Mouse (Mus musculus) urinary bladder, adult 18-20 months (tissue): ENCODE data around the gene Vps4a.

ENCODE experiments used
- DNase-seq, 2 experiments: peaks; one replicate each; pipeline ENCODE4 v3.0.0; 2022; ENCODE audit warnings: low spot score in 2 of 2, mixed read lengths in 2 of 2

Gene Vps4a

GRCm38 (mm10) chr8:107048061-107048941 is 17.3 kb downstream of the Vps4a start, which contains the start of gene Pdf:
TSS of gene Pdf (minus strand) at chr8:107048614.
- peak; percentile 72 to 77 for DNase-seq

GRCm38 (mm10) chr8:107049480-107049879 is 18.5 kb downstream of the Vps4a start:
- no peak for DNase-seq

GRCm38 (mm10) chr8:107052046-107052445 is 21.0 kb downstream of the Vps4a start:
- no peak for DNase-seq

- peak; percentile 86 to 97 for DNase-seq
These were observed 25.3 kb downstream of the Vps4a start, which contains the start of the genes Cog8 and Nip7 for GRCm38 (mm10) chr8:107056076-107056972. TSS of gene Cog8 (minus strand) at chr8:107056689. TSS of gene Nip7 (plus strand) at chr8:107056877.

GRCm38 (mm10) chr8:107056973-107057369 is 25.9 kb downstream of the Vps4a start:
- DNase-seq: no peak

GRCm38 (mm10) chr8:107062613-107063012 is 31.6 kb downstream of the Vps4a start:
- no peak for DNase-seq

- DNase-seq: no peak
These were observed 34.8 kb downstream of the Vps4a start, which contains the start of gene Tmed6 for GRCm38 (mm10) chr8:107065511-107066496. TSS of gene Tmed6 (minus strand) at chr8:107065644.

GRCm38 (mm10) chr8:107073706-107074105 is 42.7 kb downstream of the Vps4a start:
- DNase-seq: no peak

GRCm38 (mm10) chr8:107074128-107074527 is 43.1 kb downstream of the Vps4a start:
- no peak for DNase-seq

- no peak for DNase-seq
These were observed 45.3 kb downstream of the Vps4a start for GRCm38 (mm10) chr8:107076239-107076888.

GRCm38 (mm10) chr8:107085358-107085757 is 54.3 kb downstream of the Vps4a start:
- no peak for DNase-seq

GRCm38 (mm10) chr8:107086018-107086417 is 55.0 kb downstream of the Vps4a start:
- DNase-seq: no peak

- no peak for DNase-seq
These were observed 57.6 kb downstream of the Vps4a start for GRCm38 (mm10) chr8:107088526-107089063.

GRCm38 (mm10) chr8:107090531-107090930 is 59.5 kb downstream of the Vps4a start:
- DNase-seq: no peak
